Mouse (Mus musculus) Patski (cell line): ENCODE results near the gene Lrrc4. TPM values are rescaled to one million over a fixed set of nuclear protein-coding genes. Genes with fewer than 3 reads are reported as not detected.

Experiments used
- ATAC-seq: fragments of 100-300 bp; one replicate; pipeline ENCODE4 v1.8.0; 2021
- CTCF ChIA-PET: fragments of 350-600 bp; sonication (Branson Sonifier 250); formaldehyde crosslinking; loops from one replicate; lab custom pipeline; 2022; ENCODE audit warnings: inconsistent platforms; lab: Charles Lee
- POLR2A ChIA-PET: fragments of 350-600 bp; sonication (Branson Sonifier 250); formaldehyde crosslinking; loops from one replicate; lab custom pipeline; 2022; ENCODE audit warnings: antibody characterized with exemption, inconsistent platforms; lab: Charles Lee
- DNase-seq: peaks from one replicate; pipeline ENCODE4 v3.0.0-alpha.2; 2011; ENCODE audit warnings: low read depth, low spot score
- H3K27me3 ChIP-seq: fragments of 371-371 bp; one replicate; pipeline ENCODE4 v1.5.1; 2021
- CTCF ChIP-seq: fragments of 100-300 bp; IDR thresholded peaks from one replicate; pipeline ENCODE4 v1.5.1; 2021
- in situ Hi-C: fragments of 300-500 bp; cut with MboI; formaldehyde crosslinking; loops from 3 replicates; pipeline ENCODE4 v1.11.1; 2018; ENCODE audit warnings: low pct_unique_long_range_greater_than_20kb, mixed read lengths
- polyA plus RNA-seq: library from polyadenylated mRNA; unstranded; gene quantifications from one replicate; pipeline ENCODE4 v1.2.3, GENCODE M21; 2021

Gene Lrrc4
- polyA plus RNA-seq, 1 experiment from 2014 or later, result not detected

GRCm38 (mm10) chr6:28867516-28868251, 36.1 kb upstream of the Lrrc4 start:
- ChIA-PET POLR2A (interaction anchor here (0.6 to 0.7 kb wide), 2 partner anchors 54 to 356 kb away, joined by 3 read pairs; no protein-coding TSS in a partner anchor), CTCF (interaction anchor here (1.0 to 1.6 kb wide), 2 partner anchors 13 to 15 kb away, joined by 3 to 4 read pairs; no protein-coding TSS in a partner anchor)
- no peaks in the 10 kb centered on the region for H3K27me3 ChIP-seq
- DNase-seq (no peak), ATAC-seq (peak; percentile 49)
- in situ Hi-C loops, result no loop called here
- TF ChIP-seq CTCF, result no peak

DNA sequence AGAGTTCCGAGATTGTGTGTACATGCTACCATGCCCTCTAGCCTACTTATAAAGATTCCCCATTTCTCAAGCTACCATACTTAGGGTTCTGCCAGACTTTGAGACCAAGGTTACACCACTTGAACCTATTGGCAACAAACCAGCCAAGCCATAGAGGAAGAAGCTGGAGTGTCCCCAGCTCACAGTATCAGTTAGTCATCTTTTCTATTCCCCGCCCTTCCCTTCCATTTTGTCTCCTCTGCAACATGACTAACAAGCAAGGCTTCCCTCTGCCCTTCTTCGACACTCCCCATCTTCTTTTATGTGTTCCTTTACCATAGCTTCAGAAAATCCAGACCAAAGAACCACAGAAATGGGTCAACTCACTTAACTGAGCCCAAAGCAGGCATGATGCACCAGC, 34.7 kb upstream of the Lrrc4 start:
- H3K27me3 ChIP-seq, result no peaks in the 10 kb centered on the region
- CTCF ChIA-PET, result interaction anchor here (1.6 kb wide), 1 partner anchor 13 kb away, joined by 4 read pairs; no protein-coding TSS in a partner anchor
- no peak for ATAC-seq
- TF ChIP-seq CTCF, result no peak
- DNase-seq, result no peak
- POLR2A ChIA-PET, result no interaction called here
- in situ Hi-C loops, result no loop called here

DNA sequence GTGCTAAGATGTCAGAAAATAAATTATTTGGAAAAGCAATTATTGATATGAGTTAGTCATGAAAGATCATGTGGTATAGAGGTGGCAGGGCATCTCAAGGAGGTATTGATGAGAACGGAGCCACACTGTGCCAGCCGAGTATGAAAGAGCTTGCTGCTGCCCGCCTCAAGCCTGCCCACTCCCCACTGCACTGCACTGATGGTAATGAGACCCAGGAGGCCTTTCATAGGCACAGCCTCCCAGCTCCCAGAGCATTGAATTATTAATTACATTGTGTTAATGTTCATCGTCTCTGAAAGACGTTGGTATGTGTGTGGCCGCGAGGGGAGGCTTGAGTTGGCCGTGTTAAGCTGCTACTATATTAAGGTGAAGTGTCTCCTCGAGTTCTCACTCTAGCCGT, 33.6 kb upstream of the Lrrc4 start:
- H3K27me3 ChIP-seq, result no peaks in the 10 kb centered on the region
- no peak for TF ChIP-seq CTCF
- in situ Hi-C loops, result no loop called here
- DNase-seq (no peak), ATAC-seq (no peak)
- CTCF ChIA-PET, result interaction anchor here (1.3 kb wide), 1 partner anchor 11 kb away, joined by 4 read pairs; no protein-coding TSS in a partner anchor
- POLR2A ChIA-PET, result interaction anchor here (0.5 kb wide), 1 partner anchor 275 kb away, joined by 3 read pairs; no protein-coding TSS in a partner anchor

DNA sequence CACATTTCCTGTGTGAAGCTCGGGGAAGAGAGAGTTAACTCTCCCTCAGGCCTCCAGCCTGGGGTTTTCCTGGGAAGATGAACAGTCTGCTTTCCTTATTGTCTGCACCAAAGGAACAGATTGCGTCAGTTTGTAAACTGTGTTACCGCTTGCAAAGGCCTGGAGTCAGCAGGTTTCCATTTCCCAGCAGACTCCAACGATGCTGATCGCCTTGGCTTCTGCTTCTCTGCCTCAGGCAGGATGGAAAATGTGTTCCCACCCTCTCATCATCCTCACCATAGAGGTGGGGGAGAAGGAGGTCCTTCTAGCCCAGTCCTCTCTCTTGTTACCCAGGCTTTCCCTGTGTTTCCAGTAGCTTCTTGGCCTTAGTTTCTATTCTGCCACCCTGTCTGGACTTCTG, 33.1 kb upstream of the Lrrc4 start:
- no peaks in the 10 kb centered on the region for H3K27me3 ChIP-seq
- TF ChIP-seq CTCF, result no peak
- in situ Hi-C loops, result no loop called here
- no peak for ATAC-seq
- ChIA-PET POLR2A (no interaction called here), CTCF (interaction anchor here (1.3 kb wide), 1 partner anchor 11 kb away, joined by 4 read pairs; no protein-coding TSS in a partner anchor)
- no peak for DNase-seq

DNA sequence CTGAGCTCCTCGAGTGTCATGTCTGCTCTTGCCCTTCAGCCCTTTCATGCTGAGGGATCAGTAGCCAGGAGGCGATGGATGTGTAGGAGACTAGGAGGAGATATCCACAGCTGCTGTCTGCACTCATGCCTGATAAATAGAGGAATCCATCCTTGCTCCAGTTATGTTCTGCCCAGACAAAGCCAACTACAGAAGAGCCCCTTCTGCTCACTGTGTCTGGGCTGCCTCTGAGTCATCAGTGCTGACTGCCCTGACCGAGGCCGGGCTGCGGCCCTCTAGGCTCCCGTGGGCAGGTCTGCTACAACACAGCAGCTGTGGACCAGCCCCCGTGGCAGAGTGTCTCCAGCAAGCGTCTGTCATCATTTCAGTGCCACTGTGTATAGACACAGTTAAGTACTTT, 30.8 kb upstream of the Lrrc4 start:
- CTCF ChIA-PET, result no interaction called here
- ATAC-seq (no peak), DNase-seq (no peak)
- POLR2A ChIA-PET, result interaction anchor here (1.3 kb wide), 1 partner anchor 14 kb away, joined by 3 read pairs; no protein-coding TSS in a partner anchor
- no peak for TF ChIP-seq CTCF
- in situ Hi-C loops, result no loop called here
- no peaks in the 10 kb centered on the region for H3K27me3 ChIP-seq

GRCm38 (mm10) chr6:28860922-28861321, 29.4 kb upstream of the Lrrc4 start:
- no peak for TF ChIP-seq CTCF
- DNase-seq (no peak), ATAC-seq (no peak)
- in situ Hi-C loops, result no loop called here
- ChIA-PET POLR2A (interaction anchor here (1.0 to 1.3 kb wide), 2 partner anchors 8 to 13 kb away, joined by 3 read pairs; no protein-coding TSS in a partner anchor), CTCF (interaction anchor here (1.5 kb wide), 1 partner anchor 9 kb away, joined by 3 read pairs; no protein-coding TSS in a partner anchor)
- H3K27me3 ChIP-seq, result no peaks in the 10 kb centered on the region

DNA sequence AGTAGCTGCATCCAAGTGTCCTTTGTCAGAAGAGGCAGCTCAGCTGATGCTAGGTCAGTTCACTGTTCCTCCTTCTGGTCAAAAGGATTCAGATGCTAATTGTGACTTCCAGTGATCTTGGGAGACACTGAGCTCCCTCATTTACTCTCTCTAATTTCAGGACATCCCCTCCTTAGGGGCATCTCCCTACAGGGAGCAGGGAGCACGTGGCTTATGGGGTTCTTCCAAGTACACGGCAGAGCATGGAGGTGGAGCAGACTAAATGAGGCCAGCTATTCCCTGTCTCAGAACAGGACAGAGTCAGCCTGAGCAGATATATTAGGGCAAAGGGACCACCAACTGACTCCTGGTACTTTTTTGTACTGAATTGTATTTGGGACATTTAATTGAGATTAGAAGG, 28.9 kb upstream of the Lrrc4 start:
- ATAC-seq (no peak), DNase-seq (no peak)
- ChIA-PET POLR2A (interaction anchor here (1.0 kb wide), 1 partner anchor 9 kb away, joined by 3 read pairs; no protein-coding TSS in a partner anchor), CTCF (interaction anchor here (1.2 to 1.5 kb wide), 2 partner anchors 10 to 17 kb away, joined by 3 read pairs; no protein-coding TSS in a partner anchor)
- no peaks in the 10 kb centered on the region for H3K27me3 ChIP-seq
- TF ChIP-seq CTCF, result no peak
- in situ Hi-C loops, result no loop called here

DNA sequence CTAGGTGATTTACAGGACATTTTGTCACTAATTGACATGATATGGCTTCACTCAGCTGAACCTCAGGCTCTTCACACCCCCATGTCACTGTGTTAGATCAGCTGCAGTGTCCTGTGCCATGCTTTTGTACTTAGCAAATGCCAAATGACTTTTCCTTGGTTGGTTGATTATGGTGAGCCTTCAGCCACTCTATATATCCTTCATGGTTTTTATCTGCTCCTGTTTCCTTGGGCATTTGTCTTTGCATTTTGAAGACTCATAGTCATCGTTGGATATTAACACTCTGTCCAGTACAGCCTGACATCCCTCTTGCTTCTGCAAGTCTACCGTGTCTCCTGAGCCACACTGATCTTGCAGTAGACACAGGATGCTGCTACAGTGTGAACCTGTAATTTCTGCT, 27.5 kb upstream of the Lrrc4 start:
- no peak for DNase-seq
- in situ Hi-C loops, result no loop called here
- no peak for ATAC-seq
- H3K27me3 ChIP-seq, result no peaks in the 10 kb centered on the region
- ChIA-PET CTCF (no interaction called here), POLR2A (no interaction called here)
- TF ChIP-seq CTCF, result no peak

DNA sequence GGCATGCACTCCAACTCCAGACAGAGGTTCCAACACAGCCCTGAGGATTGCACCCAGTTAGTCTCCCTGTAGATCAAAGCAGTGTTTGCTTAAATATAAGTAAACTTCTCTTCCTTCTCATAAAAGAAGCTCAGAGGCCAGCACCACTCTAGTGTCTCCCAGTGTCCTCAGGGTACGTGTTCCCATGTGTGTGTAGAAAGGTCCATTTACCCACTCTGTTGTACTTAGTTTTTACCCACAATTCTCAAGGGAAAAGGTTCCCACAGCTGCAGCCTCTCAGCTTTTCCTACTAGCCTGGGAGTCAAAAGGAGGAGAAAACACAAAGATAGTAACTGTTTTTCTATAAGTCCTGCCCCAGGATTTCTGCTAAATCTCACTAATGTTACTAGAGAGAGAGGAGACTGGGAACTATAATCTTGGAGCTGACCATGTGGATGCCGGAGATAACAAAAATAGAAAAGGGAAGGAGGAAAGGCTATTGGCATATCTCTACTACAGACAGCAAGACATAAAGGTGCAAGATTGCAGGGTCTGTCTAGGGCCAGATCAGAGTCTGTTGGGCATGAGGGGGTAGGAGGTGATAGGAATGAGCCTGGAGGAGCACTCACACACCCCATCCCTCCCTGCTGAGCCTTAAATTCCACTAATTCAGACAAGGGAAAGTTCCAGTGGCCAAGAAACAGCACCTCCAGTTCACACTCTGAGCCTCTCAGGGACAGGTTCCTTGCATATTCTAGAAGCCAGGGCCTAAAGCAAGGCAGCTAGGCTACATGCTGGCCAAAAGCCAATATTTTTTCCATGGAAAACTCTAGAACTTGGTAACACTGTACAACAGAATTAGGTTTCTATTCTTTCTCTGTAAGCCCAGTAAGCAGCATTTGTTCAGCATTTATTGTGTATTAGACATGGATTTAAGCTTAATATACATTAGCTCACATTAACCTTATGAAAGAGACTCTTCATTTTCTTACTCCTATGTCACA, 25.9 kb upstream of the Lrrc4 start:
- ChIA-PET POLR2A (no interaction called here), CTCF (no interaction called here)
- no peaks in the 10 kb centered on the region for H3K27me3 ChIP-seq
- in situ Hi-C loops, result no loop called here
- DNase-seq (no peak), ATAC-seq (no peak)
- TF ChIP-seq CTCF, result no peak

- no peak for TF ChIP-seq CTCF
- DNase-seq, result no peak
- POLR2A ChIA-PET, result no interaction called here
- ATAC-seq, result no peak
- no peaks in the 10 kb centered on the region for H3K27me3 ChIP-seq
- in situ Hi-C loops, result no loop called here
- CTCF ChIA-PET, result no interaction called here
Measured at GRCm38 (mm10) chr6:28856789-28857188, 25.2 kb upstream of the Lrrc4 start.
